Mouse (Mus musculus) C2C12 (cell line): Measurements from ENCODE around the gene Scn1a. TPM values are rescaled to one million over a fixed set of nuclear protein-coding genes. Genes with fewer than 3 reads are reported as not detected.

ENCODE experiments used
- H3K27me3 ChIP-seq: one replicate; pipeline ENCODE4 v1.6.1; 2011; ENCODE audit not compliant: control insufficient read depth, insufficient read depth, insufficient read length
- H3K36me3 ChIP-seq: one replicate; pipeline ENCODE4 v1.6.1; 2011; ENCODE audit not compliant: control insufficient read depth, insufficient read depth
- H3K4me3 ChIP-seq: one replicate; pipeline ENCODE4 v1.5.1; 2011; ENCODE audit warnings: mild to moderate bottlenecking, control low read depth; ENCODE audit not compliant: poor library complexity, insufficient read depth, severe bottlenecking
- H3K79me2 ChIP-seq: one replicate; pipeline ENCODE4 v1.6.1; 2011; ENCODE audit not compliant: control insufficient read depth, insufficient read depth
- H3K79me3 ChIP-seq: one replicate; pipeline ENCODE4 v1.6.1; 2011; ENCODE audit warnings: low read depth, control low read depth
- H3ac ChIP-seq: one replicate; pipeline ENCODE3; 2011; ENCODE audit warnings: low read depth; ENCODE audit not compliant: control insufficient read depth, insufficient read length
- CEBPB ChIP-seq: IDR thresholded peaks from one replicate; pipeline ENCODE4 v1.6.1; 2011; ENCODE audit warnings: low read depth, mild to moderate bottlenecking, control low read depth, moderate library complexity
- CTCF ChIP-seq: IDR thresholded peaks from one replicate; pipeline ENCODE4 v1.5.1; 2011; ENCODE audit not compliant: control insufficient read depth, insufficient read depth, insufficient read length
- FOSL1 ChIP-seq: IDR thresholded peaks from one replicate; pipeline ENCODE4 v1.8.0; 2011; ENCODE audit warnings: mild to moderate bottlenecking, low read length; ENCODE audit not compliant: poor library complexity, insufficient read depth, severe bottlenecking
- MAX ChIP-seq: IDR thresholded peaks from one replicate; pipeline ENCODE4 v1.6.1; 2011; ENCODE audit warnings: mild to moderate bottlenecking, control low read depth
- MYOD1 ChIP-seq: IDR thresholded peaks from one replicate; pipeline ENCODE4 v1.6.1; 2011; ENCODE audit warnings: low read depth; ENCODE audit not compliant: control insufficient read depth, insufficient read length
- MYOG ChIP-seq: IDR thresholded peaks from one replicate; pipeline ENCODE4 v1.6.1; 2011; ENCODE audit not compliant: control insufficient read depth, insufficient read length; ENCODE audit errors: extremely low read depth
- USF1 ChIP-seq: IDR thresholded peaks from one replicate; pipeline ENCODE4 v1.6.1; 2011; ENCODE audit warnings: low read depth, mild to moderate bottlenecking, control low read depth, moderate library complexity
- polyA plus RNA-seq: library from polyadenylated mRNA; unstranded; fragments of >200 nt; fragmentation: generic; extraction: Trizol; gene quantifications from one replicate; pipeline ENCODE4 v1.2.1, GENCODE M21; 2012; ENCODE audit warnings: missing spikeins

Scn1a gene
- polyA plus RNA-seq, 1 experiment, result not detected

- Histone ChIP-seq H3K79me3 (no peaks in the 10 kb centered on the region), H3K79me2 (no peaks in the 10 kb centered on the region), H3K27me3 (no peaks in the 10 kb centered on the region), H3ac (no peak overlapping the region), H3K4me3 (no peak overlapping the region), H3K36me3 (no peaks in the 10 kb centered on the region)
- TF ChIP-seq MYOD1 (no peak), CTCF (no peak), MAX (no peak), MYOG (no peak), USF1 (no peak), FOSL1 (no peak), CEBPB (no peak)
Measured at GRCm38 (mm10) chr2:66337406-66337805, 103.2 kb downstream of the Scn1a start.

GRCm38 (mm10) chr2:66336396-66336795 lies 104.2 kb downstream of the Scn1a start:
- Histone ChIP-seq H3K36me3 (no peaks in the 10 kb centered on the region), H3K27me3 (no peaks in the 10 kb centered on the region)

GRCm38 (mm10) chr2:66272551-66272950 lies 168.1 kb downstream of the Scn1a start:
- Histone ChIP-seq H3K36me3 (no peaks in the 10 kb centered on the region), H3ac (no peak overlapping the region), H3K79me3 (no peaks in the 10 kb centered on the region), H3K4me3 (no peak overlapping the region), H3K79me2 (no peaks in the 10 kb centered on the region), H3K27me3 (no peaks in the 10 kb centered on the region)
- TF ChIP-seq CEBPB (no peak), MYOD1 (no peak), MYOG (no peak), CTCF (no peak), FOSL1 (no peak), USF1 (no peak), MAX (no peak)

More at GRCm38 (mm10) chr2:66336396-66336795, 104.2 kb downstream of the Scn1a start:
- no peak overlapping the region for H3ac ChIP-seq
- no peaks in the 10 kb centered on the region for H3K79me2 ChIP-seq
- no peaks in the 10 kb centered on the region for H3K79me3 ChIP-seq
- no peak for TF ChIP-seq MYOG
- no peak overlapping the region for H3K4me3 ChIP-seq

GRCm38 (mm10) chr2:66256220-66257131 lies 184.2 kb downstream of the Scn1a start, which contains the start of gene Ttc21b:
TSS of gene Ttc21b (minus strand) at chr2:66256617.
- peak within 1 kb of the TSS; percentile 56 for H3K4me3 ChIP-seq
- TF ChIP-seq USF1 (no peak), CTCF (peak; percentile 29), CEBPB (peak; percentile 96), FOSL1 (no peak), MYOD1 (no peak), MYOG (no peak), MAX (peak; percentile 95)

GRCm38 (mm10) chr2:66244013-66244412 lies 196.6 kb downstream of the Scn1a start:
- Histone ChIP-seq H3ac (no peak overlapping the region), H3K4me3 (no peak overlapping the region), H3K36me3 (peaks cover 33% of the 10 kb centered on the region), H3K79me2 (no peaks in the 10 kb centered on the region), H3K27me3 (no peaks in the 10 kb centered on the region), H3K79me3 (no peaks in the 10 kb centered on the region)
- TF ChIP-seq FOSL1 (no peak), CTCF (no peak)

More at GRCm38 (mm10) chr2:66256220-66257131, 184.2 kb downstream of the Scn1a start, which contains the start of gene Ttc21b:
- Histone ChIP-seq H3K27me3 (no peaks in the 10 kb centered on the region), H3K79me3 (no peaks in the 10 kb centered on the region), H3K36me3 (peaks cover 7% of the 10 kb centered on the region), H3K79me2 (peaks cover 18% of the 10 kb centered on the region), H3ac (peak within 1 kb of the TSS; percentile 91)

- Histone ChIP-seq H3K4me3 (no peak overlapping the region), H3K79me3 (no peaks in the 10 kb centered on the region), H3K79me2 (no peaks in the 10 kb centered on the region), H3K36me3 (peaks cover 21% of the 10 kb centered on the region), H3K27me3 (no peaks in the 10 kb centered on the region), H3ac (no peak overlapping the region)
- TF ChIP-seq FOSL1 (no peak), MYOG (no peak), USF1 (no peak), CTCF (no peak), MAX (no peak), MYOD1 (no peak), CEBPB (no peak)
Measured at GRCm38 (mm10) chr2:66240334-66240733, 200.3 kb downstream of the Scn1a start.
